Mouse (Mus musculus) MEL (cell line): Measurements from ENCODE around the gene Cyp2d22.

Source experiments
- CTCF ChIP-seq, 3 experiments: IDR thresholded peaks in 2 of 3; conservative IDR thresholded peaks in 1 of 3; 2 replicates each; pipeline ENCODE4 v1.5.1; 2011 to 2012; ENCODE audit warnings: low read length in 3 of 3, low read depth in 2 of 3, mild to moderate bottlenecking in 2 of 3, improper control_type of control experiment in 1 of 3, inconsistent platforms in 1 of 3, mixed read lengths in 1 of 3, moderate library complexity in 1 of 3; ENCODE audit not compliant: control insufficient read depth in 1 of 3, insufficient read depth in 1 of 3, poor library complexity in 1 of 3, severe bottlenecking in 1 of 3
- E2F4 ChIP-seq: IDR thresholded peaks from 2 replicates; pipeline ENCODE4 v1.6.1; 2011; ENCODE audit warnings: low read depth, low read length, improper control_type of control experiment, borderline replicate concordance
- EP300 ChIP-seq, 2 experiments: IDR thresholded peaks; 2 replicates each; pipeline ENCODE4 v1.6.1; 2011; ENCODE audit warnings: improper control_type of control experiment in 2 of 2, low read length in 2 of 2, low read depth in 1 of 2, mild to moderate bottlenecking in 1 of 2
- HCFC1 ChIP-seq: IDR thresholded peaks from 2 replicates; pipeline ENCODE4 v1.6.1; 2012; ENCODE audit warnings: low read depth, mild to moderate bottlenecking, inconsistent platforms, low read length, improper control_type of control experiment, moderate library complexity
- KAT2A ChIP-seq: conservative IDR thresholded peaks from 2 replicates; pipeline ENCODE4 v1.6.1; 2012; ENCODE audit warnings: low read depth, low read length, improper control_type of control experiment, inconsistent platforms
- NRF1 ChIP-seq: IDR thresholded peaks from 2 replicates; pipeline ENCODE4 v1.6.1; 2014; ENCODE audit warnings: low read depth, mild to moderate bottlenecking, inconsistent platforms, low read length, improper control_type of control experiment, moderate library complexity; ENCODE audit not compliant: poor library complexity, insufficient read depth, severe bottlenecking
- POLR2A ChIP-seq, 2 experiments: IDR thresholded peaks; 2 replicates each; pipeline ENCODE4 v1.6.1; 2011 to 2012; ENCODE audit warnings: low read length in 2 of 2, mild to moderate bottlenecking in 2 of 2, control low read depth in 1 of 2, improper control_type of control experiment in 1 of 2, low read depth in 1 of 2, moderate library complexity in 1 of 2; ENCODE audit not compliant: control insufficient read depth in 1 of 2, insufficient read depth in 1 of 2, poor library complexity in 1 of 2
- POLR2AphosphoS2 ChIP-seq: IDR thresholded peaks from 2 replicates; pipeline ENCODE4 v1.6.1; 2011; ENCODE audit warnings: low read length, improper control_type of control experiment
- POLR2AphosphoS5 ChIP-seq: IDR thresholded peaks from 2 replicates; pipeline ENCODE4 v1.6.1; 2012; ENCODE audit warnings: low read depth, borderline replicate concordance, mild to moderate bottlenecking, inconsistent platforms, low read length, moderate library complexity, mixed read lengths
- TAL1 ChIP-seq: IDR thresholded peaks from 2 replicates; pipeline ENCODE4 v1.6.1; 2012; ENCODE audit warnings: mild to moderate bottlenecking, inconsistent platforms, low read length, moderate library complexity, mixed read lengths
- TBP ChIP-seq: IDR thresholded peaks from 2 replicates; pipeline ENCODE4 v1.8.0; 2011; ENCODE audit warnings: low read depth, low read length, improper control_type of control experiment

- TF ChIP-seq TAL1 (no peak), HCFC1 (no peak), EP300 (IDR thresholded peaks at IDR 0.05; ENCODE audit: low read depth in 1 of 2, low read length in 2 of 2) (no peak), E2F4 (no peak), KAT2A (no peak), CTCF (IDR thresholded peaks at IDR 0.05 in 2 of 3, conservative IDR thresholded peaks at IDR 0.05 in 1 of 3; ENCODE audit: control insufficient read depth in 1 of 3, insufficient read depth in 1 of 3, low read depth in 2 of 3, low read length in 3 of 3, poor library complexity in 1 of 3, severe bottlenecking in 1 of 3) (no peak), NRF1 (no peak), POLR2A (IDR thresholded peaks at IDR 0.05; ENCODE audit: control insufficient read depth in 1 of 2, insufficient read depth in 1 of 2, low read depth in 1 of 2, low read length in 2 of 2, poor library complexity in 1 of 2) (no peak), POLR2AphosphoS5 (no peak), POLR2AphosphoS2 (no peak), TBP (no peak)
Observed at GRCm38 (mm10) chr15:82423471-82423870, 43.4 kb upstream of the Cyp2d22 start.
